Mouse (Mus musculus) MEL (cell line): ENCODE data around the gene Kcnk18.

Source experiments
- CTCF ChIP-seq, 3 experiments: IDR thresholded peaks in 2 of 3; conservative IDR thresholded peaks in 1 of 3; 2 replicates each; pipeline ENCODE4 v1.5.1; 2011 to 2012; ENCODE audit warnings: low read length in 3 of 3, low read depth in 2 of 3, mild to moderate bottlenecking in 2 of 3, improper control_type of control experiment in 1 of 3, inconsistent platforms in 1 of 3, mixed read lengths in 1 of 3, moderate library complexity in 1 of 3; ENCODE audit not compliant: control insufficient read depth in 1 of 3, insufficient read depth in 1 of 3, poor library complexity in 1 of 3, severe bottlenecking in 1 of 3
- MEF2A ChIP-seq: IDR thresholded peaks from 2 replicates; pipeline ENCODE4 v1.6.1; 2014; ENCODE audit warnings: low read depth, mild to moderate bottlenecking, inconsistent platforms, low read length, improper control_type of control experiment; ENCODE audit not compliant: poor library complexity, insufficient replicate concordance, severe bottlenecking; ENCODE audit errors: extremely low read depth
- ZC3H11A ChIP-seq: IDR thresholded peaks from 2 replicates; pipeline ENCODE4 v1.6.1; 2012; ENCODE audit warnings: low read depth, mild to moderate bottlenecking, inconsistent platforms, low read length, improper control_type of control experiment

DNA sequence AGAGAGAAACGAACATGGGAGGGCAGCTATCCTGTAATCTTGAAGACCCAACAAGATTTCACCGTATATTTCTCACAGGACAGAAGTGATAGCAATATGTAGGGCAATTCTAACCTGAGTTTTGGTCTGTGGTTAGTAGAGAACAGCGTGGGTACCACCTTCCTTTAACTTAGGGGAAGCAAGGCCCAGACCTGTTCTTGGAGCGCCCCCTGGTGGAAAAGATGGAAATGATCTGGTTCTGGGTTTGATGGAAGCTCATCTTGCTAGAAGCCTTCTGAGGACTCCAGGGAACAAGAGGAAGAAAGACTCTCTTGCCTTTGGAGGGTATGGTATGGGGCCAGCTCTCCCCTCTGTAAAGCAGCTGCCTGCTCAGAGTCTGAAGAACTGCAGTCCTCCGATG lies 10.5 kb upstream of the Kcnk18 start:
- TF ChIP-seq ZC3H11A (peak; percentile 87), MEF2A (no peak), CTCF (IDR thresholded peaks at IDR 0.05 in 2 of 3, conservative IDR thresholded peaks at IDR 0.05 in 1 of 3; ENCODE audit: control insufficient read depth in 1 of 3, insufficient read depth in 1 of 3, low read depth in 2 of 3, low read length in 3 of 3, poor library complexity in 1 of 3, severe bottlenecking in 1 of 3) (peak; percentile 85 to 96 (median 95))
